ENCODE assay signal across 24 mouse cellular contexts in the genomic region with DNA sequence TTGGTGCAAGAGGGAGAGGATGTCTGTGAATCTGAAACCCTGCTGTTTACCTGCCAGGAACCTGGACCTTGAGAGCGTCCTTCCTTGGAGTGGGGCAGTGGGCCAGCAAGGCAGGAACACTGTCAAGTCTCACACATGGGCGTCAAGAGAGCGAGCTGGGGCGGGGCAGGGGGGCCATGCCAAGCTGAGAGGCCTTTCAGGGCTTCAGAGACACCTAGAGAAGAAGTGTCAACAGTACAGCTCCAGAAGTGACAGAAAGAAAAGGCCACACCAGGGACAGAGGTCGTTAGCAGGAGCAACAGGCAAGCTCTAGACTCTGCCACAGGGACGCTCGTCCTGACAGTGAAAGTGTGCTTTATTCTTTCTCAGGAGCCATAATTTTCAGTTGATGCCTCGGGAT.
A peak's percentile ranks its signal among the peaks of the same experiment; 100 is the strongest.
DNase-seq lines count a peak whose midpoint lies in the region; ATAC-seq lines count a peak whose summit lies in the region.
"Had no signal": no experiment of that assay in that cellular context is flagged by ENCODE, and none has a peak within 500 bp of the region (broad histone marks: within the 10 kb centered on the region; RNA-seq: fewer than 3 reads in every experiment).

No protein-coding gene starts in this region.

- H3K4me1 ChIP-seq in heart, embryonic 10.5 days, result peaks cover 64% of the 10 kb centered on the region
- H3K4me1 ChIP-seq in hindbrain, embryonic 14.5 days (replicated peaks; ENCODE audit: control insufficient read depth, insufficient read depth, low read length), result peaks cover 20% of the 10 kb centered on the region
- H3K4me1 ChIP-seq in hindbrain, embryonic 11.5 days (replicated peaks; ENCODE audit: control insufficient read depth, insufficient read depth, low read length), result peaks cover 2% of the 10 kb centered on the region; the same call in 1 of the 2 replicates
- peaks cover 40% of the 10 kb centered on the region for H3K4me1 ChIP-seq in heart, embryonic 15.5 days (replicated peaks)
- H3K4me1 ChIP-seq in limb, embryonic 10.5 days, result peaks cover 55% of the 10 kb centered on the region
- H3K4me1 ChIP-seq: liver, embryonic 15.5 days had no signal

- H3K36me3 ChIP-seq in heart, embryonic 10.5 days, result no peaks in the 10 kb centered on the region
- H3K36me3 ChIP-seq in hindbrain, embryonic 14.5 days (replicated peaks; ENCODE audit: control insufficient read depth, insufficient read depth), result no peaks in the 10 kb centered on the region
- H3K36me3 ChIP-seq in hindbrain, embryonic 11.5 days (ENCODE audit: control insufficient read depth, insufficient read depth, low read length), result no peaks in the 10 kb centered on the region
- H3K36me3 ChIP-seq in heart, embryonic 15.5 days, result no peaks in the 10 kb centered on the region
- H3K36me3 ChIP-seq in limb, embryonic 10.5 days, result no peaks in the 10 kb centered on the region
- H3K36me3 ChIP-seq: forebrain, embryonic 12.5 days; limb, embryonic 12.5 days; liver, embryonic 15.5 days had no signal

- intact Hi-C loops in heart, postnatal 25 days (cut with DNase I), result no loop called here

- no peaks in the 10 kb centered on the region for H3K9me3 ChIP-seq in heart, embryonic 10.5 days
- H3K9me3 ChIP-seq in hindbrain, embryonic 14.5 days (ENCODE audit: control insufficient read depth, low read length), result no peaks in the 10 kb centered on the region
- no peaks in the 10 kb centered on the region for H3K9me3 ChIP-seq in hindbrain, embryonic 11.5 days (ENCODE audit: control insufficient read depth, low read length)
- no peaks in the 10 kb centered on the region for H3K9me3 ChIP-seq in heart, embryonic 15.5 days (replicated peaks)
- H3K9me3 ChIP-seq in limb, embryonic 10.5 days (replicated peaks), result no peaks in the 10 kb centered on the region
- H3K9me3 ChIP-seq: forebrain, embryonic 12.5 days; limb, embryonic 12.5 days; liver, embryonic 15.5 days had no signal

- peak overlapping the region; percentile 54 for H3K27ac ChIP-seq in heart, embryonic 10.5 days
- H3K27ac ChIP-seq in hindbrain, embryonic 14.5 days, result peak overlapping the region; percentile 18; the same call in 1 of the 2 replicates
- no peak overlapping the region for H3K27ac ChIP-seq in hindbrain, embryonic 11.5 days (ENCODE audit: low read depth, low read length)
- peak overlapping the region; percentile 64 for H3K27ac ChIP-seq in heart, embryonic 15.5 days
- peak overlapping the region; percentile 23; the same call in 1 of the 2 replicates for H3K27ac ChIP-seq in limb, embryonic 10.5 days
- H3K27ac ChIP-seq: forebrain, embryonic 12.5 days; kidney, postnatal 0 days; limb, embryonic 12.5 days; liver, embryonic 15.5 days; stomach, postnatal 0 days had no signal

- DNase-seq in heart, embryonic 10.5 days (ENCODE audit: low spot score), result no peak
- no peak for DNase-seq in heart, postnatal 25 days (ENCODE audit: low spot score)
- no peak for DNase-seq in hindbrain, embryonic 14.5 days (ENCODE audit: low spot score)
- DNase-seq in hindbrain, embryonic 11.5 days (ENCODE audit: low spot score), result no peak
- no peak for DNase-seq in limb, embryonic 10.5 days (ENCODE audit: low spot score)
- no peak for DNase-seq in yolk sac, embryonic 10.5 days (ENCODE audit: low spot score)
- DNase-seq: cerebellum, adult 11-12 months; cerebellum, postnatal 10 days; gastrocnemius, postnatal 14 days; kidney, adult 8-10 months; lung, embryonic 14.5 days; lung, postnatal 14 days; midbrain, embryonic 14.5 days; thymus, adult 18-20 months; thymus, postnatal 25 days had no signal

- H3K4me2 ChIP-seq in hindbrain, embryonic 14.5 days (replicated peaks), result no peak overlapping the region
- no peak overlapping the region for H3K4me2 ChIP-seq in hindbrain, embryonic 11.5 days (replicated peaks; ENCODE audit: low read depth, low read length)
- H3K4me2 ChIP-seq in heart, embryonic 15.5 days, result no peak overlapping the region
- H3K4me2 ChIP-seq: forebrain, embryonic 12.5 days; limb, embryonic 12.5 days; liver, embryonic 15.5 days; lung, embryonic 14.5 days had no signal

- no peak overlapping the region for H3K4me3 ChIP-seq in heart, embryonic 10.5 days
- H3K4me3 ChIP-seq in hindbrain, embryonic 14.5 days (replicated peaks; ENCODE audit: low read length), result no peak overlapping the region
- H3K4me3 ChIP-seq in hindbrain, embryonic 11.5 days (ENCODE audit: low read depth, low read length), result no peak overlapping the region
- H3K4me3 ChIP-seq in heart, embryonic 15.5 days, result no peak overlapping the region
- no peak overlapping the region for H3K4me3 ChIP-seq in limb, embryonic 10.5 days
- H3K4me3 ChIP-seq: erythroblast, embryonic 14.5 days; forebrain, embryonic 12.5 days; limb, embryonic 12.5 days; liver, embryonic 15.5 days had no signal

- no peak for ATAC-seq in hindbrain, embryonic 14.5 days (ENCODE audit: low FRiP score)
- no peak for ATAC-seq in hindbrain, embryonic 11.5 days (ENCODE audit: low FRiP score)
- 0 out of 2 replicates have a peak, but pooled peaks have one; percentile 32 for ATAC-seq in heart, embryonic 15.5 days (replicated peaks; ENCODE audit: insufficient number of reproducible peaks, insufficient read depth, low FRiP score, low read depth)
- ATAC-seq: CD4-positive, CD25-positive, alpha-beta regulatory T cell, adult 4 months; intestine, embryonic 16.5 days had no signal

- WGBS in heart, embryonic 10.5 days, result 40% methylated on average over 8 of the region's 8 CpGs
- WGBS in hindbrain, embryonic 14.5 days, result 59% methylated on average over 8 of the region's 8 CpGs
- WGBS in hindbrain, embryonic 11.5 days, result 55% methylated on average over 8 of the region's 8 CpGs
- WGBS in heart, embryonic 15.5 days, result 28% methylated on average over 8 of the region's 8 CpGs
- WGBS in limb, embryonic 10.5 days, result 19% methylated on average over 8 of the region's 8 CpGs

- no peak overlapping the region for H3K9ac ChIP-seq in hindbrain, embryonic 14.5 days
- H3K9ac ChIP-seq in hindbrain, embryonic 11.5 days (ENCODE audit: low read depth, low read length), result no peak overlapping the region
- no peak overlapping the region for H3K9ac ChIP-seq in heart, embryonic 15.5 days
- H3K9ac ChIP-seq: forebrain, embryonic 12.5 days; limb, embryonic 12.5 days; liver, embryonic 15.5 days; lung, embryonic 14.5 days had no signal

- 0 out of 2 replicates have a peak, but pooled peaks cover 10% of the 10 kb centered on the region for H3K27me3 ChIP-seq in heart, embryonic 10.5 days (ENCODE audit: insufficient read depth, poor library complexity, severe bottlenecking)
- peaks cover 6% of the 10 kb centered on the region; the same call in 1 of the 2 replicates for H3K27me3 ChIP-seq in hindbrain, embryonic 14.5 days (ENCODE audit: control insufficient read depth, insufficient read depth, low read length)
- peaks cover 6% of the 10 kb centered on the region for H3K27me3 ChIP-seq in hindbrain, embryonic 11.5 days (ENCODE audit: control insufficient read depth, insufficient read depth, low read length)
- H3K27me3 ChIP-seq in heart, embryonic 15.5 days, result no peaks in the 10 kb centered on the region
- H3K27me3 ChIP-seq in limb, embryonic 10.5 days (ENCODE audit: low read depth, poor library complexity, severe bottlenecking), result peaks cover 10% of the 10 kb centered on the region; the same call in 1 of the 2 replicates
- H3K27me3 ChIP-seq: limb, embryonic 12.5 days had no signal
